Mouse (Mus musculus): ENCODE data around the gene Ppp1r27.

GRCm38 (mm10) chr11:120573585-120574277, 22.8 kb upstream of the Ppp1r27 start:
- no peak for TF ChIP-seq CTCF (IDR thresholded peaks at IDR 0.05; ENCODE audit: insufficient read depth, low read depth, low read length)
- no peak for TF ChIP-seq POLR2A (IDR thresholded peaks at IDR 0.05; ENCODE audit: insufficient read depth, low read depth, low read length)

Data from olfactory bulb, adult 2 months (tissue).